Mouse (Mus musculus) liver, embryonic 14.5 days (tissue): ENCODE data around the gene Gm28036. TPM values are rescaled to one million over a fixed set of nuclear protein-coding genes. Genes with fewer than 3 reads are reported as not detected.

ENCODE experiments used
- ATAC-seq: fragments of 200-750 bp; cut with Nextera tagmentation; 2 replicates; pipeline ENCODE4 v1.8.0; 2017; ENCODE audit warnings: moderate number of reproducible peaks, mild to moderate bottlenecking, moderate library complexity; ENCODE audit not compliant: insufficient read depth
- DNase-seq, 3 experiments: peaks; one replicate each; pipeline ENCODE4 v3.0.0-alpha.2; 2012 to 2013; ENCODE audit warnings: low read depth in 3 of 3, low spot score in 3 of 3
- H3K27ac ChIP-seq: fragments of 300-500 bp; sonication (generic); 2 replicates; pipeline ENCODE4 v1.5.1; 2014; ENCODE audit warnings: moderate library complexity, mild to moderate bottlenecking, control low read depth, inconsistent platforms
- H3K27me3 ChIP-seq: fragments of 300-500 bp; sonication (generic); 2 replicates; pipeline ENCODE4 v1.6.1; 2014; ENCODE audit warnings: mild to moderate bottlenecking, low read length, moderate library complexity; ENCODE audit not compliant: control insufficient read depth, insufficient read depth
- H3K36me3 ChIP-seq: fragments of 300-500 bp; sonication (generic); replicated peaks from 2 replicates; pipeline ENCODE4 v1.6.1; 2014; ENCODE audit warnings: low read depth; ENCODE audit not compliant: control insufficient read depth, insufficient read depth
- H3K4me1 ChIP-seq, 2 experiments: fragments of 200-500 bp in 1 of 2; fragments of 300-500 bp in 1 of 2; sonication (generic) in 1 of 2; replicated peaks; 2 replicates each; pipeline ENCODE4 v1.6.1; 2012 to 2014; ENCODE audit warnings: antibody characterized with exemption in 1 of 2, inconsistent platforms in 1 of 2, low read length in 1 of 2; ENCODE audit not compliant: control insufficient read depth in 2 of 2, insufficient read depth in 2 of 2
- H3K4me2 ChIP-seq: fragments of 300-500 bp; sonication (generic); 2 replicates; pipeline ENCODE4 v1.6.1; 2014; ENCODE audit warnings: low read depth, mild to moderate bottlenecking, control low read depth, moderate library complexity
- H3K4me3 ChIP-seq, 2 experiments: fragments of 200-500 bp in 1 of 2; fragments of 300-500 bp in 1 of 2; sonication (generic) in 1 of 2; 2 replicates each; pipeline ENCODE4 v1.5.1; 2012 to 2014; ENCODE audit warnings: low read depth in 2 of 2, low read length in 2 of 2, mild to moderate bottlenecking in 2 of 2, control low read depth in 1 of 2, inconsistent platforms in 1 of 2, moderate library complexity in 1 of 2; ENCODE audit not compliant: insufficient read depth in 1 of 2
- H3K9ac ChIP-seq: fragments of 300-500 bp; sonication (generic); replicated peaks from 2 replicates; pipeline ENCODE4 v1.6.1; 2014; ENCODE audit warnings: mild to moderate bottlenecking, control low read depth, moderate library complexity
- H3K9me3 ChIP-seq: fragments of 300-500 bp; sonication (generic); 2 replicates; pipeline ENCODE4 v1.6.1; 2016; ENCODE audit warnings: low read length, mixed read lengths; ENCODE audit not compliant: control insufficient read depth
- CTCF ChIP-seq: IDR thresholded peaks from 2 replicates; pipeline ENCODE4 v1.5.1; 2016; ENCODE audit warnings: antibody characterized with exemption, low read depth, control low read depth
- EP300 ChIP-seq: IDR thresholded peaks from 2 replicates; pipeline ENCODE4 v1.6.1; 2016; ENCODE audit warnings: antibody characterized with exemption, low read depth
- WGBS: fragments of 180-500 bp; shearing (Covaris S2); extraction: QIAGEN DNeasy Blood & Tissue Kit; methylation state at CpG from one replicate; pipeline ENCODE4 v1.1.7; 2014; ENCODE audit not compliant: insufficient replicate concordance; 5-methylcytosine and 5-hydroxymethylcytosine counted together
- polyA plus RNA-seq, 2 experiments: library from polyadenylated mRNA; depleted of rRNA in 1 of 2; stranded (reverse) in 1 of 2; unstranded in 1 of 2; fragments of >200 nt; fragmentation: Nextera tagmentation in 1 of 2; extraction: Ambion mirVana in 1 of 2; gene quantifications; 2 replicates each; pipeline versions ENCODE4 v1.2.1 to v1.2.3; 2012 to 2014

Gene Gm28036
- polyA plus RNA-seq, 2 experiments = 1.9 to 5.5 TPM

GRCm38 (mm10) chr2:156084541-156084940 lies 42.4 kb downstream of the Gm28036 start:
- H3K27ac ChIP-seq = no peak overlapping the region
- no peak for TF ChIP-seq CTCF
- no peak for TF ChIP-seq EP300
- H3K4me3 ChIP-seq = no peak overlapping the region
- H3K4me2 ChIP-seq = no peak overlapping the region
- peaks cover 4 to 5% of the 10 kb centered on the region in 2 experiments; a peak in 2 of 4 replicates for H3K4me1 ChIP-seq
- H3K36me3 ChIP-seq = no peaks in the 10 kb centered on the region
- H3K9ac ChIP-seq = no peak overlapping the region
- DNase-seq = no peak
- no peaks in the 10 kb centered on the region for H3K27me3 ChIP-seq
- ATAC-seq = no peak
- H3K9me3 ChIP-seq = no peaks in the 10 kb centered on the region
- 82% methylated on average over 3 of the region's 3 CpGs for WGBS

- no peak overlapping the region for H3K4me3 ChIP-seq
- no peak overlapping the region for H3K4me2 ChIP-seq
- no peak for DNase-seq
- WGBS = 85% methylated on average over 7 of the region's 7 CpGs
- no peak for ATAC-seq
- H3K36me3 ChIP-seq = peaks cover 28% of the 10 kb centered on the region
- no peak overlapping the region for H3K27ac ChIP-seq
- H3K4me1 ChIP-seq = peaks cover 4 to 5% of the 10 kb centered on the region in 2 experiments; a peak in 2 of 4 replicates
- TF ChIP-seq EP300 (no peak), CTCF (no peak)
- H3K27me3 ChIP-seq = no peaks in the 10 kb centered on the region
- H3K9ac ChIP-seq = no peak overlapping the region
- H3K9me3 ChIP-seq = no peaks in the 10 kb centered on the region
These were observed 46.5 kb downstream of the Gm28036 start for GRCm38 (mm10) chr2:156080391-156080790.

- Histone ChIP-seq H3K9me3 (no peaks in the 10 kb centered on the region), H3K9ac (no peak overlapping the region), H3K4me3 (no peak overlapping the region), H3K4me1 (peaks cover 4 to 5% of the 10 kb centered on the region in 2 experiments; a peak in 2 of 4 replicates), H3K4me2 (no peak overlapping the region), H3K27me3 (no peaks in the 10 kb centered on the region), H3K27ac (no peak overlapping the region), H3K36me3 (peaks cover 30% of the 10 kb centered on the region)
- no peak for TF ChIP-seq CTCF
- no peak for TF ChIP-seq EP300
- DNase-seq = no peak
- no peak for ATAC-seq
- 65% methylated on average over 4 of the region's 4 CpGs for WGBS
These were observed 47.2 kb downstream of the Gm28036 start for GRCm38 (mm10) chr2:156079674-156080073.

- 77% methylated on average over 8 of the region's 8 CpGs for WGBS
- H3K4me3 ChIP-seq = no peak overlapping the region
- no peaks in the 10 kb centered on the region for H3K27me3 ChIP-seq
- no peak overlapping the region for H3K4me2 ChIP-seq
- no peak overlapping the region for H3K27ac ChIP-seq
- H3K9me3 ChIP-seq = no peaks in the 10 kb centered on the region
- no peak for DNase-seq
- TF ChIP-seq EP300 (no peak), CTCF (no peak)
- peaks cover 32% of the 10 kb centered on the region for H3K36me3 ChIP-seq
- H3K9ac ChIP-seq = no peak overlapping the region
- H3K4me1 ChIP-seq = peaks cover 4 to 5% of the 10 kb centered on the region in 2 experiments; a peak in 2 of 4 replicates
- ATAC-seq = no peak
These were observed 47.7 kb downstream of the Gm28036 start for GRCm38 (mm10) chr2:156079183-156079560.

GRCm38 (mm10) chr2:156078421-156079182 lies 48.3 kb downstream of the Gm28036 start:
- TF ChIP-seq EP300 = no peak
- no peak for TF ChIP-seq CTCF
- peaks cover 4 to 5% of the 10 kb centered on the region in 2 experiments; a peak in 2 of 4 replicates for H3K4me1 ChIP-seq
- ATAC-seq = no peak
- H3K9ac ChIP-seq = no peak overlapping the region
- WGBS = 82% methylated on average over 16 of the region's 16 CpGs
- DNase-seq = no peak
- peaks cover 38% of the 10 kb centered on the region for H3K36me3 ChIP-seq
- H3K9me3 ChIP-seq = no peaks in the 10 kb centered on the region
- H3K27ac ChIP-seq = no peak overlapping the region
- no peaks in the 10 kb centered on the region for H3K27me3 ChIP-seq
- H3K4me3 ChIP-seq = no peak overlapping the region
- H3K4me2 ChIP-seq = no peak overlapping the region
